Mouse (Mus musculus) heart, embryonic 14.5 days (tissue): ENCODE results near the gene Stk33. TPM values are rescaled to one million over a fixed set of nuclear protein-coding genes. Genes with fewer than 3 reads are reported as not detected.
A peak's percentile ranks its signal among the peaks of the same experiment; 100 is the strongest.

ENCODE experiments used
- ATAC-seq: fragments of 200-750 bp; cut with Nextera tagmentation; 2 replicates; pipeline ENCODE4 v1.8.0; 2017; ENCODE audit warnings: low read depth, moderate TSS enrichment; ENCODE audit not compliant: insufficient number of reproducible peaks, insufficient read depth, low FRiP score
- H3K27ac ChIP-seq, 2 experiments: fragments of 200-500 bp in 1 of 2; fragments of 300-500 bp in 1 of 2; sonication (generic) in 1 of 2; replicated peaks in 1 of 2; 2 replicates each; pipeline ENCODE4 v1.5.1; 2012 to 2014; ENCODE audit warnings: low read depth in 2 of 2, low read length in 2 of 2, control low read depth in 1 of 2, mild to moderate bottlenecking in 1 of 2, mixed read lengths in 1 of 2; ENCODE audit not compliant: control insufficient read depth in 1 of 2, insufficient read depth in 1 of 2
- H3K27me3 ChIP-seq: fragments of 300-500 bp; sonication (generic); 2 replicates; pipeline ENCODE4 v1.6.1; 2014; ENCODE audit warnings: mild to moderate bottlenecking, low read length, control low read depth; ENCODE audit not compliant: control insufficient read depth, insufficient read depth
- H3K36me3 ChIP-seq: fragments of 300-500 bp; sonication (generic); 2 replicates; pipeline ENCODE4 v1.6.1; 2014; ENCODE audit warnings: mild to moderate bottlenecking, control low read depth, low read length, mixed read lengths; ENCODE audit not compliant: control insufficient read depth, insufficient read depth
- H3K4me1 ChIP-seq, 2 experiments: fragments of 200-500 bp in 1 of 2; fragments of 300-500 bp in 1 of 2; sonication (generic) in 1 of 2; 2 replicates each; pipeline ENCODE4 v1.6.1; 2012 to 2014; ENCODE audit warnings: low read length in 2 of 2, control low read depth in 1 of 2, mixed read lengths in 1 of 2; ENCODE audit not compliant: control insufficient read depth in 2 of 2, insufficient read depth in 2 of 2
- H3K4me2 ChIP-seq: fragments of 300-500 bp; sonication (generic); 2 replicates; pipeline ENCODE4 v1.6.1; 2014; ENCODE audit warnings: mild to moderate bottlenecking, low read length
- H3K4me3 ChIP-seq, 2 experiments: fragments of 200-500 bp in 1 of 2; fragments of 300-500 bp in 1 of 2; sonication (generic) in 1 of 2; 2 replicates each; pipeline ENCODE4 v1.5.1; 2012 to 2014; ENCODE audit warnings: low read length in 2 of 2, mild to moderate bottlenecking in 2 of 2, control low read depth in 1 of 2, low read depth in 1 of 2, moderate library complexity in 1 of 2; ENCODE audit not compliant: control insufficient read depth in 1 of 2, insufficient read depth in 1 of 2
- H3K9ac ChIP-seq: fragments of 300-500 bp; sonication (generic); 2 replicates; pipeline ENCODE4 v1.6.1; 2014; ENCODE audit warnings: mild to moderate bottlenecking, low read length
- H3K9me3 ChIP-seq: fragments of 300-500 bp; sonication (generic); 2 replicates; pipeline ENCODE4 v1.6.1; 2016; ENCODE audit warnings: low read length, control low read depth; ENCODE audit not compliant: control insufficient read depth
- WGBS: fragments of 180-500 bp; shearing (Covaris S2); extraction: QIAGEN DNeasy Blood & Tissue Kit; methylation state at CpG from one replicate; pipeline ENCODE4 v1.1.7; 2014; 5-methylcytosine and 5-hydroxymethylcytosine counted together
- polyA plus RNA-seq: library from polyadenylated mRNA; unstranded; fragments of >200 nt; fragmentation: Nextera tagmentation; extraction: Ambion mirVana; gene quantifications from 2 replicates; pipeline ENCODE4 v1.2.1, GENCODE M21; 2014

Gene Stk33
- polyA plus RNA-seq, 1 experiment from 2014 or later, result 0.26 TPM

DNA sequence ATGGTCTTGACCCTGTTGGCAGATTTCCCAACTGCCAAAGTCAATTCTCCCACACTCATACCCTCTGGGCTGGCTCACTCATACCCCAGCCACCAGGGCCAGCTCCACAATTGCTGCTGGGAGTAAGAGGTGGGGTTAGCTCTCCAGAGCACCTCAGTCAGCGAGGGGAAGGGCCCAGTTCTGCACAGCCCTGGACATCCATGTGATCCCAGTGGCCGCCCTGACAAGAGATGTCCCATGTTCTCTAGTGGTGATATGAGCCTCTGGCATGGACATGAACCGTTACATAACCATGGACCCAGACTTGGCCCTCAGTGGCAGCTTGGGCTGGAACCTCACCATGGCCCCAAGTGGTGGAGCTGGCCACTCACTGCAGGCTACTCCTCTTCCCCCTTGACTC, 143.1 kb downstream of the Stk33 start:
- H3K27me3 ChIP-seq, result no peaks in the 10 kb centered on the region
- no peak overlapping the region for H3K27ac ChIP-seq
- H3K9me3 ChIP-seq, result no peaks in the 10 kb centered on the region
- no peaks in the 10 kb centered on the region for H3K36me3 ChIP-seq
- no peak overlapping the region for H3K4me2 ChIP-seq
- peak; percentile 35; the same call in 1 of the 2 replicates for ATAC-seq
- 83% methylated on average over 3 of the region's 3 CpGs for WGBS
- no peak overlapping the region for H3K4me3 ChIP-seq
- no peaks in the 10 kb centered on the region for H3K4me1 ChIP-seq
- no peak overlapping the region for H3K9ac ChIP-seq

DNA sequence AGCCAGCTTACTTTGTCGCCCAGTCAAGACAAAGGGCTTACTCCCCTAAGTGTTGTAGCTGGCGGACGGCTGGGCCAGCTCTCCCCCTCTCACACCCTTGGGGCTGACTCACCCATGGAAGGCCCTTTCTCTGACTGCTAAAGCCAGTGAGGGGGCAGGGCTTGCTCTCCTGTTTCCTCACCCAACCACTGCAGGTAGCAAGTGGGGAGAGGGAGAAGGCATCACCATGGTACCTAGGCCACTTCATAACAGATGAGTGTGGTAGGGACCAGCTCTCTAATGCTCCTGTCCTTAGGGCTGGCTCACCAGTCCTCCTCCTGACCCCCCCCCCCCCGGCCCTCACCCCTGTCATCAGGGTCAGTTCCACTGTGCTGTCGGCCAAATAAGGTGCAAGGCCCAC, 143.5 kb downstream of the Stk33 start:
- Histone ChIP-seq H3K36me3 (no peaks in the 10 kb centered on the region), H3K4me3 (no peak overlapping the region), H3K27me3 (no peaks in the 10 kb centered on the region), H3K9ac (no peak overlapping the region), H3K9me3 (no peaks in the 10 kb centered on the region), H3K4me1 (no peaks in the 10 kb centered on the region), H3K4me2 (no peak overlapping the region), H3K27ac (no peak overlapping the region)
- 75% methylated on average over 5 of the region's 5 CpGs for whole genome bisulfite sequencing
- ATAC-seq, result 0 out of 2 replicates have a peak, but pooled peaks have one; percentile 21

DNA sequence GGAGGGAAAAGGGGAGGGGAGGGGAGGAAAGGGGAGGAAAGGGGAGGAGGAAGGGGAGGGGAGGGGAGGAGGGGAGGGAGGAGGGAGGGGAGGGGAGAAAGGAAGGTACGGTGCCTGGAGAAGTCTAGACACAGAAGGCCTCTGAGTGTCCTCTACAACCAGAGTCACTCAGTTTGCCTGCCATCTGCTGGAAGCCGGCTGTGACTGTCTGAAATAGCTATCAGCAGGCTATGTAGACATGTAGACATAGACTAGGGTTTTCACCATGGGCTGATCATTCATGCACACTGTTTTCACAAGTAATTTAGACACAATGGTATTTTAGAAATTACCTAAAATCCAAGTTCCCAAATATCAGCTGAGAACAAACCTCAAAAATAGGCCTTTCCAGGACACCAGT, 148.4 kb downstream of the Stk33 start:
- 12% methylated on average over 2 of the region's 2 CpGs for WGBS
- Histone ChIP-seq H3K36me3 (no peaks in the 10 kb centered on the region), H3K27ac (no peak overlapping the region), H3K4me1 (no peaks in the 10 kb centered on the region), H3K9ac (no peak overlapping the region), H3K4me3 (no peak overlapping the region), H3K9me3 (no peaks in the 10 kb centered on the region), H3K27me3 (no peaks in the 10 kb centered on the region), H3K4me2 (no peak overlapping the region)
- ATAC-seq, result no peak

DNA sequence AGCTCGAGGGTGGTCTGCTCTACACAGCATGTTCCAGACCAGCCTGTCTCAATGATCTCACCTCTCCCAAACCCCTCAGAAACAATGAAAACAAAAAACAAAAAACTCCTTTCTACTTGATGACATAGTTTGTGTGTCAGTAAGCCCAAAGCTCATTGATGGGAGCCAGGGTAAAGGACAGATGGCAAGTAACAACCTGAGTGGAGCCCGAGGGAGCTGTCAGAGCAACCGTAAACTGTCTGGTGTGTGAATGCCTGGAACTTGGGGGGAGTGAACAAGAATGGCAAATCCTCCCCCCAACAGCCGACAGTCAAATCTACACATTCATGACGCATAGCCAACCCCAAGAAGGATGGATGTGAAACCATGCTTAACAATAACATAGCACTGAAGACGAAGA, 149.8 kb downstream of the Stk33 start:
- H3K4me1 ChIP-seq, result no peaks in the 10 kb centered on the region
- H3K9me3 ChIP-seq, result no peaks in the 10 kb centered on the region
- H3K36me3 ChIP-seq, result no peaks in the 10 kb centered on the region
- H3K27me3 ChIP-seq, result no peaks in the 10 kb centered on the region
- no peak overlapping the region for H3K27ac ChIP-seq
- H3K4me2 ChIP-seq, result no peak overlapping the region
- 65% methylated on average over 6 of the region's 6 CpGs for WGBS
- H3K4me3 ChIP-seq, result no peak overlapping the region
- no peak overlapping the region for H3K9ac ChIP-seq
- ATAC-seq, result no peak

DNA sequence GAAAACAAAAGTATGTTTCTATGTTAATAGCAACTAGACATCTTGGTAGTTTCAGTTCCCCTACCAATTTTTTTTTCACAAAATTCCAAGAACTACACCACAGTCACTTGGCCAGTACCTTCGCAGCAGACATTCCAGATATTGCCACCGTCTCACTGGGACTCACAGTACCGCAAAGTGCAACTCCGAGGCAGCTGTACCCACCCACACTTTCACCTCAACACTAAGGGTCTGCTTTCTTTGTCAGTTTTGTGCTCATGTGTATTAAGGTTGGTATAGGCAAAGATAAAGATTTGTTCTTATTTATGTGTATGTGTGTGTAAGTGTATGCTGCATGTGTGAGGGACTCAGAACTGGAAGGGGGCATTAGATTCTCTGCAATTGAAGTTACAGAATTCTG, 156.8 kb downstream of the Stk33 start:
- WGBS, result 79% methylated on average over 4 of the region's 4 CpGs
- H3K4me3 ChIP-seq, result no peak overlapping the region
- no peak for ATAC-seq

DNA sequence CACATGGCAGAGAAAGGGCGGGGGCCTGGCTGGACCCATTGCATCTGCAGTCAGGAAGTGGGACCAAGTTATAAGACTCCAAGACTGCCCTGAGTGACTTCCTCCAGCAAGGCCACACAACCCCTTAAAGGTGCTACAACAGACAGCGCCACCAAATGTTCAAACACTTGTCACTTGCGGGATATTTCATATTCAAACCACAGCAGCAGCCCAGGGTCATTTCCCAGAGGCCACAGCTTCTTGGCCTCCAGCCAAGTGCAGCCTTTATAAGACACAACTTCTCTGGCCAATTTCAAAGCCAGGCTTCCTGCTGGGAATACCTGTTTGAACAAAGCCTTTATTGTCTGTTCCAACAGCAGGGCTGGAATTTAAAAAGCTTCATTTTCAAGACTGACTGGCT, 162.3 kb downstream of the Stk33 start:
- Histone ChIP-seq H3K9ac (no peak overlapping the region), H3K36me3 (no peaks in the 10 kb centered on the region), H3K27ac (no peak overlapping the region), H3K4me1 (0 out of 4 replicates have a peak, but pooled peaks cover 0 to 3% of the 10 kb centered on the region in 2 experiments), H3K4me2 (no peak overlapping the region), H3K4me3 (no peak overlapping the region), H3K9me3 (no peaks in the 10 kb centered on the region), H3K27me3 (no peaks in the 10 kb centered on the region)
- whole genome bisulfite sequencing, result 71% methylated on average over 3 of the region's 3 CpGs
- no peak for ATAC-seq

More for the DNA sequence above, 156.8 kb downstream of the Stk33 start:
- Histone ChIP-seq H3K27me3 (0 out of 2 replicates have a peak, but pooled peaks cover 3% of the 10 kb centered on the region), H3K9ac (no peak overlapping the region), H3K27ac (no peak overlapping the region), H3K9me3 (no peaks in the 10 kb centered on the region), H3K4me2 (no peak overlapping the region), H3K36me3 (no peaks in the 10 kb centered on the region), H3K4me1 (no peaks in the 10 kb centered on the region)

DNA sequence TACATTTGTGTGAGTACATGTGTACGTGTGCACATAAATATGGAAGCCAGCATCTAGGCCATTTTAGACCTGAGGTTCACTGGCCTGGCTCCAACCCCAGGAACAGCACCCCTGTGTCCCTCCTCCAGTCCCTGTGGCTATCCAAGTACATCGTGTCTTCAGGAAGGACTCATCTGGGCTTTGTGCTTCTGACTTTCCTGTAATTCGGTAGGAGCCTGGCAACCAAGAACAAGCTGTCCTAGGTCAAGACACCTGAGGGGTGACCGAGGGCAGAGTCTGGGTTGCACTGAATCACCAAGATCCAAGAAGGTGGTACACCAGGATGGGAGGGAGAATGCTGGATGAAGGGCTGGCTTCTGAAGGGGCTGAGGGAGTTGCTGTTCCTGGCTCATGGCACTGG, 163.0 kb downstream of the Stk33 start:
- 0 out of 4 replicates have a peak, but pooled peaks cover 0 to 3% of the 10 kb centered on the region in 2 experiments for H3K4me1 ChIP-seq
- H3K27me3 ChIP-seq, result no peaks in the 10 kb centered on the region
- H3K27ac ChIP-seq, result no peak overlapping the region
- H3K4me2 ChIP-seq, result no peak overlapping the region
- H3K4me3 ChIP-seq, result no peak overlapping the region
- H3K36me3 ChIP-seq, result no peaks in the 10 kb centered on the region
- 72% methylated on average over 4 of the region's 4 CpGs for WGBS
- H3K9me3 ChIP-seq, result no peaks in the 10 kb centered on the region
- no peak overlapping the region for H3K9ac ChIP-seq
- no peak for ATAC-seq

DNA sequence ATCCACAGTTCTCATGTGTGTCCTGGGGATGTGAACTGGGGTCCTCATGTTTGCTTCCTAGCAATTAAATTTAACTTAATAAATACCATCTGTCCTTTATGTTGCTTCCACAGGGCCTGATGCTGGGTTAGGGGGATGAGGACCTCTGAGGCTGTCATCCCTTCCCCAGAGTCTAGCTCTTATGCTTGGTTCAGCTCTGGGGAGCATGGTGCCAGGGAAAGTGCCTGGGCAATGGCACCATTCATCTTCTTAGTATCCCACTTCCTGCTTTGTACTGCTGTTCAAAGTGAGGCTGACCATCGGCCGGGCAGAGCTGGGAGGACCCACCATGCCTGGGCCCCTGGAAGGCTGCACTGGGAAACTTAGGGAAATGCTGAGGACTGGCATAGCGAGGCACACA, 163.7 kb downstream of the Stk33 start:
- Histone ChIP-seq H3K4me3 (no peak overlapping the region), H3K27ac (no peak overlapping the region), H3K4me2 (no peak overlapping the region), H3K9ac (no peak overlapping the region), H3K27me3 (no peaks in the 10 kb centered on the region), H3K4me1 (0 out of 4 replicates have a peak, but pooled peaks cover 0 to 3% of the 10 kb centered on the region in 2 experiments), H3K9me3 (no peaks in the 10 kb centered on the region), H3K36me3 (no peaks in the 10 kb centered on the region)
- 75% methylated on average over 3 of the region's 3 CpGs for WGBS
- ATAC-seq, result no peak
